Comparison of ENCODE assay signal across 1 mouse cellular context in the genomic region with DNA sequence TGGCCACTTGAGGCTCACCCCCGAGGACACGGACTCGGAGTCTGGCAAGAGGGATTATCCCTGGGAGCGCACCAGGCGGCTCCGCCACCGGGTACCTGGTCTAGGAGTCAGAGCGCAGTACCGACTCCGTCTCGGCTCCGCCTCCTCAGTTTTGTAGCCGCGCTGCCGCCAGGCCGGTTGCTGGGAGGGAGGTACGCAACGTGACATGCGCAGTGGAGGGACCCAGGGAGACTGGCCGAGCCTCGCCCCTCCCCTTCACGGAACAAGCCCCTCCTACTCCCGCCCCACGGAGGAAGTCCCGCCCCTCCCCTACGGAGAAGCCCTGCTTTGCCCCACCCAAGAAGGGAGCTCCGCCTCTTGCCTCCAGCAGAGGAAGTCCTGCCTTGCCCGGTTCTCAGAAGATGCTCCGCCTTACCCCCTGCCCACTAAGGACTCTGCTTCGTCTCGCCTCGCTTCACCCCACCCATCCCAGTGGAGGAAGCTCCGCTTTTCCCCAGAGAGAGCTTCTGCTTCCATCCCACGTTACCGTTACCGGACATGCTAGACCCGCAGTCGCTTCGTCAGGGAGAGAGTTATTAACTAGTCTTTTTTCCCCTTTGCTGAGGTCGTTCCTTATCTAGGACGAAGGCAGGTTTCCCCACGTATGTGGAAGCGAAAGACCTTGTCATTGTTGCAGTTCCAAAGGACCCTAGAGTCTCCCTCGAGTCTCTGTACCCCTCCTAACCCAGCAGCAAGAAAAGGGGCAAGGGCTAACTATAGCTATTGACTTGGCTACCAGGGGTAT.
TF ChIP-seq lines count a peak whose summit lies in the region.

No protein-coding gene starts in this region.

TF ChIP-seq in MEL, 35 proteins besides CTCF, POLR2A, EP300 and RAD21:
- peak; percentile 56; the same call in 1 of the 2 replicates for TF ChIP-seq MYB (IDR thresholded peaks at IDR 0.05; ENCODE audit: low read depth, low read length)
- TF ChIP-seq USF1 (IDR thresholded peaks at IDR 0.05; ENCODE audit: low read depth, low read length), result peak; percentile 34
- TF ChIP-seq MAX (IDR thresholded peaks at IDR 0.05; ENCODE audit: low read length), result peak; percentile 38
- no peak for TF ChIP-seq MXI1 (IDR thresholded peaks at IDR 0.05; ENCODE audit: low read depth, low read length)
- 0 out of 2 replicates have a peak, but pooled peaks have one; percentile 12 for TF ChIP-seq GABPA (IDR thresholded peaks at IDR 0.05; ENCODE audit: low read depth, low read length)
- TF ChIP-seq RCOR1 (IDR thresholded peaks at IDR 0.05; ENCODE audit: low read depth, low read length), result peak; percentile 31; the same call in 1 of the 2 replicates
- TF ChIP-seq MEF2A (IDR thresholded peaks at IDR 0.05; ENCODE audit: extremely low read depth, insufficient replicate concordance, low read depth, low read length, poor library complexity, severe bottlenecking), result peak; percentile 36; the same call in 1 of the 2 replicates
- no peak for TF ChIP-seq UBTF (IDR thresholded peaks at IDR 0.05; ENCODE audit: borderline replicate concordance, insufficient read depth, low read depth, low read length)
- peak; percentile 30; the same call in 1 of the 2 replicates for TF ChIP-seq CHD1 (IDR thresholded peaks at IDR 0.05; ENCODE audit: low read depth, low read length)
- TF ChIP-seq ETS1 (IDR thresholded peaks at IDR 0.05; ENCODE audit: low read depth, low read length), result peak; percentile 37; the same call in 1 of the 2 replicates
- TF ChIP-seq MYC (IDR thresholded peaks at IDR 0.05; ENCODE audit: low read depth, low read length), result peak; percentile 62; the same call in 1 of the 2 replicates
- TF ChIP-seq SIN3A (IDR thresholded peaks at IDR 0.05; ENCODE audit: low read length), result peak; percentile 59
- TF ChIP-seq GATA1 (IDR thresholded peaks at IDR 0.05; ENCODE audit: low read depth, low read length), result no peak
- TF ChIP-seq NELFE (IDR thresholded peaks at IDR 0.05; ENCODE audit: low read depth, low read length), result peak; percentile 83
- TF ChIP-seq ZMIZ1 (IDR thresholded peaks at IDR 0.05; ENCODE audit: low read depth, low read length), result peak; percentile 93; the same call in 1 of the 2 replicates
- TF ChIP-seq ZKSCAN1 (IDR thresholded peaks at IDR 0.05; ENCODE audit: low read depth, low read length), result peak; percentile 33; the same call in 1 of the 2 replicates
- no peak; the same call in 1 of the 2 replicates for TF ChIP-seq TCF12 (IDR thresholded peaks at IDR 0.05; ENCODE audit: low read depth, low read length)
- TF ChIP-seq SMC3 (IDR thresholded peaks at IDR 0.05; ENCODE audit: low read depth, low read length), result peak; percentile 19; the same call in 1 of the 2 replicates
- TF ChIP-seq HCFC1 (IDR thresholded peaks at IDR 0.05; ENCODE audit: low read depth, low read length), result peak; percentile 74; the same call in 1 of the 2 replicates
- TF ChIP-seq E2F4 (IDR thresholded peaks at IDR 0.05; ENCODE audit: borderline replicate concordance, low read depth, low read length), result peak; percentile 42; the same call in 1 of the 2 replicates
- TF ChIP-seq POLR2AphosphoS2 (IDR thresholded peaks at IDR 0.05; ENCODE audit: low read length), result peak; percentile 95
- no peak for TF ChIP-seq USF2 (IDR thresholded peaks at IDR 0.05; ENCODE audit: borderline replicate concordance in 1 of 2, insufficient read depth in 1 of 2, low read depth in 1 of 2, low read length in 2 of 2)
- no peak for TF ChIP-seq KAT2A (conservative IDR thresholded peaks at IDR 0.05; ENCODE audit: low read depth, low read length)
- TF ChIP-seq MAZ (IDR thresholded peaks at IDR 0.05; ENCODE audit: low read depth, low read length), result peak; percentile 80; the same call in 1 of the 2 replicates
- TF ChIP-seq ELF1 (IDR thresholded peaks at IDR 0.05; ENCODE audit: low read depth, low read length), result peak; percentile 75
- no peak; the same call in 1 of the 2 replicates for TF ChIP-seq ZC3H11A (IDR thresholded peaks at IDR 0.05; ENCODE audit: low read depth, low read length)
- TF ChIP-seq POLR2AphosphoS5 (IDR thresholded peaks at IDR 0.05; ENCODE audit: borderline replicate concordance, low read depth, low read length), result no peak
- TF ChIP-seq TBP (IDR thresholded peaks at IDR 0.05; ENCODE audit: low read depth, low read length), result peak; percentile 65; the same call in 1 of the 2 replicates
- peak; percentile 90 for TF ChIP-seq NRF1 (IDR thresholded peaks at IDR 0.05; ENCODE audit: insufficient read depth, low read depth, low read length, poor library complexity, severe bottlenecking)
- TF ChIP-seq JUND (IDR thresholded peaks at IDR 0.05; ENCODE audit: low read depth, low read length), result 0 out of 2 replicates have a peak, but pooled peaks have one; percentile 15
